Mouse (Mus musculus) inflammation-experienced regulatory T-cells, adult 6 months (primary cell): Measurements from ENCODE around the gene Fgf15. TPM values are rescaled to one million over a fixed set of nuclear protein-coding genes. Genes with fewer than 3 reads are reported as not detected.
"Not testable (repeated sequence)": the region's sequence is repeated elsewhere in the genome, so short reads cannot be mapped to it uniquely, and the experiment has no call there.

ENCODE experiments used
- ATAC-seq: one replicate; pipeline ENCODE4 v1.8.0; 2017
- polyA plus RNA-seq, 3 experiments: library from polyadenylated mRNA; unstranded; fragments of 100-300 nt; shearing (Covaris generic); gene quantifications; one replicate each; pipeline ENCODE4 v1.2.1; 2017

Gene Fgf15
- polyA plus RNA-seq, result not detected

DNA sequence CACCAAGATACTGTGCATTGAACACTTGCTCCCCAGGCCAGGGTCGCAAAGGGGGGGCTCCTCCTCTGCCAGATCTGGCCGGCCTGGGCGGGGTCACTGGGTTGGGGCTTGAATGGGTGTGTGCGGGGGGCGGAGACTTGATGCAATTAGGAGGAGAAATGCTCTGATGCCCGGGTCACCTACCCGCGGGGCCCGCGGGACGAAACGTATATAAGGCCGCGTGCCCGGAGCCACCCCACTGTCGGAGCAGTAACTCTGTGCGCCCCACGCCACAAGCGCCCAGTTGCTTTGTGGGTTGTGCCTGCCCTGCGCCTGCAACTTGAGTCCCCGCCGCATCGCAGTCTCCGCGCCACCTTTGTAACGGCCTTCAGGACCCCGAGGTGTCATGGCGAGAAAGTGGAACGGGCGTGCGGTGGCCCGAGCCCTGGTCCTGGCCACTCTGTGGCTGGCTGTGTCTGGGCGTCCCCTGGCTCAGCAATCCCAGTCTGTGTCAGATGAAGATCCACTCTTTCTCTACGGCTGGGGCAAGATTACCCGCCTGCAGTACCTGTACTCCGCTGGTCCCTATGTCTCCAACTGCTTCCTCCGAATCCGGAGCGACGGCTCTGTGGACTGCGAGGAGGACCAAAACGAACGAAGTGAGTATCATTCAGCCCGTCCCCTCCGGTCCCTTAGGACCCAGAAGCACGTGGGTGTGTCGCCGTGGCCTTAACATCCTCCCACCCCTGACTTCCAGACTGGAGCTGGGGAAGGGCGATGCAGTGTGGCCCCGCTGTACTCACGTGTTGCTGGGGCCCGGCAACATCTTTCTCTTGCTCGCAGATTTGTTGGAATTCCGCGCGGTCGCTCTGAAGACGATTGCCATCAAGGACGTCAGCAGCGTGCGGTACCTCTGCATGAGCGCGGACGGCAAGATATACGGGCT is at the start of gene Fgf15:
Fgf15 (plus strand) TSS at position 238 of the 925 bp plus-strand sequence.
- ATAC-seq, result no peak

- ATAC-seq, result no peak
Observed at GRCm38 (mm10) chr7:144847067-144847466, 49.3 kb upstream of the Fgf15 start, which contains the start of gene Fgf4. Fgf4 (plus strand) TSS chr7:144847367.

DNA sequence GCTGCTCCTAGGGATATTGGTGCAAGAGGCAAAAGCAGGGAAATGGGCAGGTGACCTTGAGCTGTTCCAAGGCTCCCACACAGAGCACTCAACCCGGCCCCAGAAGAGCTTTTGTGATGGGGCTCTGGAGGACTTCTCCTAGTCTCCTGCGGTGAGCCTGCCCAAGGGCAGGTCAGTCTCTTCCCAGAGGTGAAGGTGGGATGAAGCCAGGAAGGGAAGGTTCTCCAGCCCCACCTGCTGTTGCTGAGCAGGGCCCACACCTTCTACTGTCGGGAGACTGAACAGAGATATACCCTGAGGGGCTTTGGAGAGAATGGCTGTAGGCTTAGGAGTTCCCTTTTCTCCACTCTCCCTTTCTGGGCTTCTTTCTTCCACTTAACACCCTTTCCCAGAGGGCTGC is 45.0 kb upstream of the Fgf15 start:
- no peak for ATAC-seq

DNA sequence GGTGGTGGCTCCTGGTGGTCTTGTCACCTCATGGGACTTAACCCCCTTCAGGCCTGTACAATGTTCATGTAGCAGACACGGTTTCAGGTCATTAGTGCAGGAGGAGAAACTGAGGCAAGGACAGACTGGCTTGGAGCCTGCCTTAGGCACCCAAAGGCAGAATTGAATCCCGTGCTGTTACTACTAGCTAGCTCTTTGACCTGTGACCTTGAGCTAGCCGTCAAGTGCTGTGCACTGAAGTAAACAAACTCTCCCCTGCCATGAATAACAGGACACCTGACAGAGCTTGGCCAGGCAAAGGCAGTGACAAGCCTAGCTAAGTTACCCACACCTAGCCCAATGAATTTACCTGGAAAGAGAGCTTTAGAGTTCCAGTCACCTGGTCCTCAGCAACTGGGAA is 41.4 kb upstream of the Fgf15 start:
- no peak for ATAC-seq

- ATAC-seq, result no peak
Observed at GRCm38 (mm10) chr7:144857158-144857557, 39.2 kb upstream of the Fgf15 start.

GRCm38 (mm10) chr7:144857826-144858342 is 38.4 kb upstream of the Fgf15 start:
- no peak for ATAC-seq

DNA sequence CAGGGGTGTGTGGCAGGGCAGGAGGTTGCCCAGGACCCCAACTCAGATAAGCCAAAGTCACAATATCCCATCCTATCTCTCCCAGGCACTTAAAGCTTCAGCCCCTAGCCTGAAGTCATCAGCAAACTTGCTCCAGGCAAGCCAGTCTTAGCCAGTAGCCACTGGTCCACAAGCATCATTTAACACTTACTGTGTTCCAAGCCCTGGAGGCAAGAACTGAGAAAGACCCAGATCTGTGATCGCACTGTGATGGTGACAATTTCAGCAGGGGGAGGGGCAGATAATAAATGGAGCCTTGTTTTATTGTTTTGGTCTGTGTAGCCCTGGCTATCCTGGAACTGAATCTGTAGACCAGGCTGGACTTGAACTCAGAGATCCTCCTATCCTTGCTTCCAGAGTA is 37.6 kb upstream of the Fgf15 start:
- ATAC-seq, result no peak

DNA sequence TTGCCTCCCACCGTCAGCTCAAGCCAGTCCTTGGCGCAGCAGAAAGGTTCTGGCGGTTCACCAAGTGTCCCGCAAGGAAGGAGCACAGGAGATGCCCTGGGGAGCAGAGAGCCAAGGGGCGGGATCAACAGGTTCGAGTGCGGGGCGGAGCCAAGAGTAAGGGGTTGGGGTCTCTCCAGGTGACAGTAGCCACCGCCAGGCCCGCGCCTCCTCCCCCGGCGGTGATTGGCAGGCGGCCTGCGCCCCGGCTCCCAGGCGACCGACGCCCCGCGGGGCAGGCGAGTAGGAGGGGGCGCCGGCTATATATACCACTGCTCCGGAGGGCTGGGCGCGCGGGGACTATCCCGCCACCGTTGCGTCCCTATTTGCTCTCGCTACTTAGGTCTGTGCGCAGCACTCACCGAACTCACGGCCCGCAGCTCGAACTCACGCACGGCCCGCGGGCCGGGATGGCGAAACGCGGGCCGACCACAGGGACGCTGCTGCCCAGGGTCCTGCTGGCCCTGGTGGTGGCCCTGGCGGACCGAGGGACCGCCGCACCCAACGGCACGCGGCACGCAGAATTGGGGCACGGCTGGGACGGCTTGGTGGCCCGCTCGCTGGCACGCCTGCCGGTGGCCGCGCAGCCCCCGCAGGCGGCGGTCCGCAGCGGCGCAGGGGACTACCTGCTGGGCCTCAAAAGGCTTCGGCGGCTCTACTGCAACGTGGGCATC is 35.1 kb upstream of the Fgf15 start:
- no peak for ATAC-seq

DNA sequence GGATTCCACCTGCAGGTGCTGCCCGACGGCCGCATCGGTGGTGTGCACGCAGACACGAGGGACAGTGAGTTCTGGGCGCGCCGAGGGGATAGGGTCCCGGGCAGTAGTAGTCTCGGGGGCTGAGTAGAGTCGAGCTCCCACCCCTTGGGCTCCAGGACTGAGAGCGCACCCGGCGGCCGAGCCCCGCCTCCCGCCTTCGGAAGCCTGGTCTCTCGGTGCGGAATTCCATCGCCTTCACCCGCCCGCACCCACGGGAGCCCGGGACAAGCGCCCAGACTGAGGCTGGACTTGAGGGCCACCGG is 34.6 kb upstream of the Fgf15 start:
- ATAC-seq, result no peak

GRCm38 (mm10) chr7:144862126-144862525 is 34.2 kb upstream of the Fgf15 start:
- no peak for ATAC-seq

- no peak for ATAC-seq
Observed at GRCm38 (mm10) chr7:144862712-144863111, 33.6 kb upstream of the Fgf15 start.

DNA sequence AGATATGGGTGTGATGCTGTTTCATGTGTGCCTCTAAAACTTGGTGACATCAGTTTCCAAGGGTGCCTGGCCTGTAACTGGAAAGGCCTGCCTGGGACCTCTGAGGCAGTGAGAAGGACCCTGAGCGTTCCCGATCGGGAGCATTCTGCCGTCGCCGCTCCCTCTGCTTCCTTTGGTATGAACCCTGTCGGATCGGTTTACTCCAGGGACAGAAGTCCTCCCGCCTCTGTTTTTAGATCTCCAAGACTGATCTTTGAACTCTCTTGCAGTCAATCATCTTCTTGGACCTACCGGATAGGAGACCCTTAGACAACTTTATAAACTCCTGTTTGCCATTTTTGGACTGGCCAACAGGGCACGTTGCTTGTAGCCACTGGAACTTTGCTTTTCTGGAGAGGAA is 33.1 kb upstream of the Fgf15 start:
- no peak for ATAC-seq

- ATAC-seq, result no peak
Observed at GRCm38 (mm10) chr7:144864160-144864670, 32.1 kb upstream of the Fgf15 start.

- no peak for ATAC-seq
Observed at GRCm38 (mm10) chr7:144867161-144867560, 29.2 kb upstream of the Fgf15 start.

GRCm38 (mm10) chr7:144867602-144868001 is 28.7 kb upstream of the Fgf15 start:
- no peak for ATAC-seq

DNA sequence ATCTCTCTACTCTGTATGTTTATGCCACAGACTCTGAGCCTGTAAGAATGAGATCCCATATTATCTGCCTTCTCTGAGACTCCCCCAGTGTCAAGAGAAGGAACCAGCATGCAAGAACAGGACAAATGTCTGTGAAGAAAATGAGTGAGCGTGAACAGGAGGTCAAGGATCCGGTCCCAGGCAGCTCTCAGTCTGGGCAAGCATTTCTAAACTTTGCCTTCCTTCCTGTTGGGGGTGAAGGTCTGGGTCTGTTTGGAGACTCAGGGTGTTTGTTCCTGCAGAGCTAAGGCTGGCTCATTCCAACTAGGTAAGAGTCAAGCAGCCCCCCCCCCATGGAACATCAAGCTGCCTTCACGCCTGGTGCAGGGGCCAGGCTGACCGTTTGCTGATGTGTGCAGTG is 23.9 kb upstream of the Fgf15 start:
- ATAC-seq, result no peak

DNA sequence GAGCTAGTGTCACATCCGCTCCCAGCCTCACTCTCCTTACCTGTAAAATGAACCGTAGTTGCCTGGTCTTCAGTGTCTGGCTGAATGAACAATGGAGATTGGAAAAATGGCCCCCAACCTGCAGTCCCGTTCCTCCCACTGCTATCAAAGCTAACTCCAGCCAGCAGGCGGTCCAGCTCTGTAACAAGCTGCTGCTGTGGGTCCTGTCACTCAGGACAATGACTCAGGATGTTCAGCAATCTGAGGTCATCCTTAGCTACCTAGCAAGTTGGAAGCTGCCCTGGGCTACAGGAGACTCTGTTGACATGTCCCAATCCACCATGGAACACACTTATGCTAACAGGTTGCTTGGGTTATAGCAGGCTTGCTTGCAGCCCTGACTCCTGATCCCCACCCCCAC is 23.2 kb upstream of the Fgf15 start:
- no peak for ATAC-seq

DNA sequence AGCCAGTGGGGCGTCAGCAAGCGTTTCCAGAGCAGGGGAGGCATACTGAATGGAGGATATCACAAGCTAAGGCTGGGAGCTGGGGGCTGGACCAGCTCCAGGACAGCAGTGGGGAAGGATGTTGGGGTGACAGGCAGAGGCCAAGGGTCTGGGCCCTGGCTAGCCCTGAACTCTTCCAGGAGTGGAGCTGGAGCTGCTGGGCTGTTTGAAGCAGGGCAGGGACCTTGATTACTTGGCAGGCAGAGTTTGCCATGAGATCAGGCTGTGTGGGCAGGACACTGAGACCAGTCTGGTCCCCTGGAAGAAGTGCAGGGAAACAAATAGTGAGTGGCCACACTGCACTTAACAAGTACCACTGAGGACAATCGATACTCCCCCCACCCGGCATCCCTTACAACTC is 22.1 kb upstream of the Fgf15 start:
- no peak for ATAC-seq

DNA sequence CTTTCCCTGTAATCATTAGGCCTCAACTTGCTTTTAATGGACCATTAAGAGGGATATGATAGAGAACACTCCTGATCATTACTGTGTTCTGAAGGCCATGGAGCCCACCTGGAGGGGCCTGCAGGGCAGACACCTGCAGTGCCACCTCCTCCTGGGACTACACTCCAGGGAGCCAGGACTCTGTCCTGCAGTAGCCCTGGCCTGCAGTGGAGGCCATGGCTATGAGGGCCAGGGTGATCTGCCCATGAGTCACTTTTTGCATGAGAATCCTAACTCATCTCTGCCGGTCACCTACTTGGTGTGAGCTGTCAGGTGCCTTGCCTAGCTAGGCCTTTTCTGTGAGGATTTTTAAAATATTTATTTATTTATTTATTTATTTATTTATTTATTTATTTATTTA is 17.9 kb upstream of the Fgf15 start:
- no peak for ATAC-seq

DNA sequence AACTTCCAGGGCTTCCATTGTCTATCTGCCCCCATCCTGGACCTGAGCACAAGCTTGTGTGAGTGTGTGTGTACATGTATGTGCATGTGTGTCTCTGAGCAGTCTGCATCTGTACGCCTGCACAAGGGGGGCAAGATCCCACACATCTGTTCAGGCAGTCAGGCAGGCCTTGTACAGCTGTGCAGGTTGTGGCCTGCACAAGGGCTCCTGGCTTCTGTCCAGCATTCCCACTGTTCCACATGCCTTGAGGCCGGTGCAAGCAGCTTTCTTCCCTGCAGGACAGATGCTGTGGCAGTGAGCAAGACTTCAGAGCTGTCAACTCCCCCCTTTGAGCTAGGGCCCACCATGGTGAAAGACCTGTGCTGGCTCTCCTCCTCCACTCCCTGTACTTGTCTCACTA is 13.2 kb upstream of the Fgf15 start:
- ATAC-seq, result no peak

DNA sequence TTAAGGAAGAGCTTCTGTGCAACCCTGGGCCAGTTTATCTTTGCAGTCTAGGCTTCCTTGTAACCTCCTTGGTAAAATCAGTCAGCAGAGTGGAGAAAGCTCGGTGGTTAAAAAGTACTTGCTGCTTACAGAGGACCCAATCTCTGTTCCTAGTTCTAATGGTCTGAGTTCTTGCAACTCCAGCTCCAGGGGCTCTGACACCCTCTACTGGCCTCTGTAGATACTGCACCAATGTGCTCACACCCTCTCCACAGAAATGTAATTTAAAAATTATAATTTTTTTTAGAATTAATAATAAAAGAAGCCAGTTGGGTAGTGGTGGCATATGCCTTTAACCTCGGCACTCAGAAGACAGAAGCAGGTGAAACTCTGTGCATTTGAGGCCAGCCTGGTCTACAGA is 8.7 kb upstream of the Fgf15 start:
- ATAC-seq, result no peak

GRCm38 (mm10) chr7:144888564-144889299 is 7.6 kb upstream of the Fgf15 start:
- ATAC-seq, result no peak

GRCm38 (mm10) chr7:144890661-144891060 is 5.7 kb upstream of the Fgf15 start:
- not testable (repeated sequence) for ATAC-seq
